Mouse (Mus musculus) embryonic fibroblast, embryonic 13.5 days (primary cell): ENCODE results near the gene Thrb.

ENCODE experiments used
- CTCF ChIP-seq: IDR thresholded peaks from 2 replicates; pipeline ENCODE4 v1.5.1; 2011; ENCODE audit warnings: mild to moderate bottlenecking, control low read depth, low read length, moderate library complexity, borderline replicate concordance; ENCODE audit not compliant: insufficient read depth
- POLR2A ChIP-seq: IDR thresholded peaks from 2 replicates; pipeline ENCODE4 v1.6.1; 2011; ENCODE audit warnings: low read depth, mild to moderate bottlenecking, control low read depth, low read length, moderate library complexity

- no peak for TF ChIP-seq CTCF
- TF ChIP-seq POLR2A: no peak
Measured at GRCm38 (mm10) chr14:17784207-17784806, 124.2 kb downstream of the Thrb start.
